Mouse (Mus musculus) lung, postnatal 0 days (tissue): ENCODE measurements around the gene Dock9. TPM values are rescaled to one million over a fixed set of nuclear protein-coding genes. Genes with fewer than 3 reads are reported as not detected.
A peak's percentile ranks its signal among the peaks of the same experiment; 100 is the strongest.

Experiments used
- ATAC-seq: fragments of 200-750 bp; cut with Nextera tagmentation; 2 replicates; pipeline ENCODE4 v1.8.0; 2017; ENCODE audit warnings: moderate library complexity
- DNase-seq: peaks from one replicate; pipeline ENCODE4 v3.0.0-alpha.2; 2016; ENCODE audit warnings: low spot score
- H3K27ac ChIP-seq: fragments of 300-500 bp; sonication (generic); 2 replicates; pipeline ENCODE4 v1.5.1; 2014; ENCODE audit warnings: antibody characterized with exemption, mild to moderate bottlenecking, low read length, mixed read lengths
- H3K27me3 ChIP-seq: fragments of 300-500 bp; sonication (generic); replicated peaks from 2 replicates; pipeline ENCODE4 v1.6.1; 2014; ENCODE audit warnings: low read length, mixed read lengths; ENCODE audit not compliant: insufficient read depth
- H3K36me3 ChIP-seq: fragments of 300-500 bp; sonication (generic); 2 replicates; pipeline ENCODE4 v1.6.1; 2014; ENCODE audit warnings: low read length, mixed read lengths; ENCODE audit not compliant: insufficient read depth
- H3K4me1 ChIP-seq: fragments of 300-500 bp; sonication (generic); 2 replicates; pipeline ENCODE4 v1.6.1; 2014; ENCODE audit warnings: antibody characterized with exemption, low read depth, low read length, mixed read lengths; ENCODE audit not compliant: insufficient read depth
- H3K4me2 ChIP-seq: fragments of 300-500 bp; sonication (generic); replicated peaks from 2 replicates; pipeline ENCODE4 v1.6.1; 2014; ENCODE audit warnings: low read depth, mild to moderate bottlenecking, low read length, moderate library complexity, mixed read lengths
- H3K4me3 ChIP-seq: fragments of 300-500 bp; sonication (generic); 2 replicates; pipeline ENCODE4 v1.5.1; 2014; ENCODE audit warnings: low read depth, low read length
- H3K9ac ChIP-seq: fragments of 300-500 bp; sonication (generic); replicated peaks from 2 replicates; pipeline ENCODE4 v1.6.1; 2014; ENCODE audit warnings: low read depth, mild to moderate bottlenecking
- H3K9me3 ChIP-seq: fragments of 300-500 bp; sonication (generic); 2 replicates; pipeline ENCODE4 v1.6.1; 2016; ENCODE audit warnings: low read length, mixed read lengths
- CTCF ChIP-seq: IDR thresholded peaks from 2 replicates; pipeline ENCODE4 v1.5.1; 2016; ENCODE audit warnings: antibody characterized with exemption, mild to moderate bottlenecking
- EP300 ChIP-seq: IDR thresholded peaks from 2 replicates; pipeline ENCODE4 v1.6.1; 2016; ENCODE audit warnings: antibody characterized with exemption, mild to moderate bottlenecking, control low read depth
- WGBS: fragments of 180-500 bp; shearing (Covaris S2); extraction: QIAGEN DNeasy Blood & Tissue Kit; methylation state at CpG from one replicate; pipeline ENCODE4 v1.1.7; 2014; 5-methylcytosine and 5-hydroxymethylcytosine counted together
- polyA plus RNA-seq: library from polyadenylated mRNA; unstranded; fragments of >200 nt; fragmentation: Nextera tagmentation; extraction: Ambion mirVana; gene quantifications from 2 replicates; pipeline ENCODE4 v1.2.1, GENCODE M21; 2015

The Dock9 gene
- polyA plus RNA-seq, 1 experiment from 2014 or later = 19.8 TPM

DNA sequence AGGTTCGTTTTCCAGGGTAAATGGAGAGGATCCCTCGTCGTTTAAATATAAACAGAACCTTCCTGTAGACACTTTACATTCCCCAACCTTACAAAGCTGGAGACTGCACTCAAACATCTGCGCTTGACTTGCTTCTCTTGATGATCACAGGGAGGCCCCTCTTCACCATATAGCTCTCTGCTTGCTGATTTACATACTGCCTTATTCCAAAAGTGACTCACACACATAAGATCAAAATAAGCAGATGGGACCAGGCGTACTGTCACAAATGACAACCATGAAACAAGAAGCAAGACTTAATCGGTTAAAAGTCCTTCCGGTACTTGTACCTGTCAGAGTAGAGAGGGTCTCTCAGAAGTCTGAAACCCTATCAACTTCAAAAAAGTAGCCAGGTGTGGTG is 63.4 kb downstream of the Dock9 start:
- Histone ChIP-seq H3K4me1 (no peaks in the 10 kb centered on the region), H3K27ac (no peak overlapping the region), H3K4me2 (no peak overlapping the region), H3K9ac (no peak overlapping the region), H3K4me3 (no peak overlapping the region), H3K9me3 (no peaks in the 10 kb centered on the region), H3K27me3 (no peaks in the 10 kb centered on the region), H3K36me3 (no peaks in the 10 kb centered on the region)
- WGBS = 57% methylated on average over 7 of the region's 7 CpGs
- ATAC-seq (no peak), DNase-seq (no peak)
- no peak for TF ChIP-seq CTCF
- no peak for TF ChIP-seq EP300

GRCm38 (mm10) chr14:121733694-121734093 is 63.9 kb downstream of the Dock9 start:
- no peak overlapping the region for H3K4me3 ChIP-seq
- no peak for ATAC-seq
- TF ChIP-seq CTCF (no peak), EP300 (no peak)
- 92% methylated on average over 12 of the region's 12 CpGs for WGBS
- H3K9ac ChIP-seq = no peak overlapping the region
- H3K4me1 ChIP-seq = no peaks in the 10 kb centered on the region
- no peaks in the 10 kb centered on the region for H3K36me3 ChIP-seq
- no peaks in the 10 kb centered on the region for H3K9me3 ChIP-seq
- no peak overlapping the region for H3K4me2 ChIP-seq
- no peaks in the 10 kb centered on the region for H3K27me3 ChIP-seq
- H3K27ac ChIP-seq = no peak overlapping the region
- no peak for DNase-seq

DNA sequence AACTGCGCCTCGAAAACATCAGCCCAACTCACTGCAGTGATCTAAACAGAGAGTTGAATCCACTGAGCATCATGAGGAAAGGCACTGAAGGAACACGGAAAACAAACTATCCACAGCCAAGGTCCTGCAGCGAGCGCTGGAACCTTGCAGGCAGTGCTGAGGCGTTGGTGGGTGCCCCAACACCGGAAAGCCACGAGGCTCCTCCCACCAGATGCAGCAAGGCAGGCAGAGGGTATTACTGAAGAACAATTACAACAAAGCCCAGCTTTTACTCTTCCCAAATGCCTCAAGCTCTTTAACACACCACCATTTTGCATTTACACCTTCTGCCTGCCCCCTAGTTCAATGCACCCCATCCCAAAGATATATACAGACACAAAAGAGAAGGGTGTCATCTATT is 65.4 kb downstream of the Dock9 start:
- H3K9me3 ChIP-seq = no peaks in the 10 kb centered on the region
- no peak overlapping the region for H3K4me3 ChIP-seq
- H3K27ac ChIP-seq = no peak overlapping the region
- TF ChIP-seq EP300 (no peak), CTCF (no peak)
- ATAC-seq = peak; percentile 31; the same call in 1 of the 2 replicates
- WGBS = 34% methylated on average over 8 of the region's 8 CpGs
- DNase-seq = no peak
- H3K27me3 ChIP-seq = no peaks in the 10 kb centered on the region
- H3K9ac ChIP-seq = no peak overlapping the region
- no peak overlapping the region for H3K4me2 ChIP-seq
- H3K36me3 ChIP-seq = no peaks in the 10 kb centered on the region
- H3K4me1 ChIP-seq = no peaks in the 10 kb centered on the region

DNA sequence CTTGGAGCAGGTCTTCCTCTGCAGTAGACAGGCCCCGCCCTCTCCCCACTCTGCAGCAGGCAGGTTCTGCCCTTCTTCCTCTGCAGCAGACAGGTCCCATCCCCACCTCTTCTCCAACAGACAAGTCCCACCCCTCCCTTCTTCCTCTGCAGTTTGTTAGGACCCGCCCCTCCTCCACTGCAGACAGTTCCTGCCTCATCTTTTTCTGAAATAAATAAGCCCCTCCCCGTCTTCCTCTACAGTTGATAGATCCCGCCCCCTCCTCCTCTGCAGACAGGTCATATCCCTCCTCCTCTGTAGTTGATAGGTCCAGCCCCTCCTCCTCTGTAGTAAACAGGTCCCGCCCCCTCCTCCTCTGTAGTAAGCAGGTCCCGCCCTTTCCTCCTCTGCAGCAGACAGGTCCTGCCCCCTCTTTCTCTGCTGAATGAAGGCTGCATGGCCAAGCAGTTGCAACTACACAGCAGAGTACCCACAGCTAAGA is 65.9 kb downstream of the Dock9 start:
- no peak overlapping the region for H3K4me3 ChIP-seq
- no peaks in the 10 kb centered on the region for H3K9me3 ChIP-seq
- H3K9ac ChIP-seq = no peak overlapping the region
- TF ChIP-seq CTCF = no peak
- no peak for TF ChIP-seq EP300
- peak; percentile 89 for ATAC-seq
- DNase-seq = peak; percentile 75
- no peaks in the 10 kb centered on the region for H3K4me1 ChIP-seq
- no peak overlapping the region for H3K27ac ChIP-seq
- H3K36me3 ChIP-seq = no peaks in the 10 kb centered on the region
- H3K27me3 ChIP-seq = no peaks in the 10 kb centered on the region
- 32% methylated on average over 6 of the region's 6 CpGs for WGBS
- H3K4me2 ChIP-seq = no peak overlapping the region

DNA sequence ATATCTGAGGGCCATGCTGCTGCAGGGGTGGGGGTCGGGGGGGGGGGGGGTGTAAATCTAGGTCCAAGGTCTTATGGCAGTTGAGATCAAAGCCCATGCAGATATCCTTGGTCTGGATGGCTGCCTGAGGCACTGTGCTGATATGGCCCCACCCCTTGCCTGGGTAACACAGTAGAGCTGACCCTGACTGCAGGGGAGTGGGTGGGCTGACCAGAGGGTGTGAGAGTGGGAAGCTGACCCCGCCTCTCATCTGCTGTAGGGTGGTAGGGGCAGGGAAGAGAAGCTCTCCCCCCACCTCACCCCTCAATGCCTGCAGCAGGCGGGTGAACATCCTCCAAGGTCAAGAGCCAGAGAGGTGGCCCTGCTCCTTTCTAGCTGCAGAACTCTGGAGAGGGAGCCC is 66.7 kb downstream of the Dock9 start:
- no peaks in the 10 kb centered on the region for H3K9me3 ChIP-seq
- no peak overlapping the region for H3K27ac ChIP-seq
- H3K4me3 ChIP-seq = no peak overlapping the region
- TF ChIP-seq EP300 (no peak), CTCF (no peak)
- no peaks in the 10 kb centered on the region for H3K36me3 ChIP-seq
- 71% methylated on average over 2 of the region's 3 CpGs for WGBS
- no peaks in the 10 kb centered on the region for H3K4me1 ChIP-seq
- H3K4me2 ChIP-seq = no peak overlapping the region
- no peak for ATAC-seq
- no peak for DNase-seq
- H3K27me3 ChIP-seq = no peaks in the 10 kb centered on the region
- no peak overlapping the region for H3K9ac ChIP-seq

DNA sequence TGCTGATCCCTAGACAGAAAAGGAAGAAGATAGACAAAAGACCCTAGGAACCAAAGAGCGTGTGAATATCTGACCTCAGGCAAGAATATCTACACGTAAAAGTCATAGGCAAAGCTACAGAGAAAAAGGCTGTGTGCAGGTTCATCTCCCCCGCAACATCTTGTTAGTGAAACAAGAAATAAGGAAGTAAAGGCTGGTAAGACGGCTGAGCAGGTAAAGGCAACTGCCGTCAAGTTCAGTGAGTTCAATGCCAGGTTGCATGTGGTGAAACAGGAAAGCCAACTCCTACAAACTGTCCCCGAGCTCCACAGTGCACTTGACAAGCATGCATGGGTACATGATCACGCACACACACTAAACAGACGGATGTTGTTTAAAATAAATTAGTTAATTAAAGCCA is 69.6 kb downstream of the Dock9 start:
- H3K9me3 ChIP-seq = no peaks in the 10 kb centered on the region
- H3K4me3 ChIP-seq = no peak overlapping the region
- no peak for ATAC-seq
- H3K27me3 ChIP-seq = no peaks in the 10 kb centered on the region
- no peak for DNase-seq
- no peaks in the 10 kb centered on the region for H3K4me1 ChIP-seq
- H3K36me3 ChIP-seq = no peaks in the 10 kb centered on the region
- H3K4me2 ChIP-seq = no peak overlapping the region
- no peak for TF ChIP-seq CTCF
- TF ChIP-seq EP300 = no peak
- WGBS = 71% methylated on average over 8 of the region's 8 CpGs
- no peak overlapping the region for H3K9ac ChIP-seq
- H3K27ac ChIP-seq = no peak overlapping the region

GRCm38 (mm10) chr14:121724501-121724900 is 73.1 kb downstream of the Dock9 start:
- no peak for ATAC-seq
- H3K27me3 ChIP-seq = no peaks in the 10 kb centered on the region
- no peak overlapping the region for H3K9ac ChIP-seq
- H3K27ac ChIP-seq = no peak overlapping the region
- no peaks in the 10 kb centered on the region for H3K4me1 ChIP-seq
- 90% methylated on average over 8 of the region's 8 CpGs for WGBS
- no peaks in the 10 kb centered on the region for H3K9me3 ChIP-seq
- no peaks in the 10 kb centered on the region for H3K36me3 ChIP-seq
- TF ChIP-seq CTCF (no peak), EP300 (no peak)
- no peak for DNase-seq
- no peak overlapping the region for H3K4me2 ChIP-seq
- H3K4me3 ChIP-seq = no peak overlapping the region
